Mouse (Mus musculus) C2C12 (cell line): ENCODE data around the gene Gm10642.

Experiments used
- CEBPB ChIP-seq: IDR thresholded peaks from one replicate; pipeline ENCODE4 v1.6.1; 2011; ENCODE audit warnings: low read depth, mild to moderate bottlenecking, control low read depth, moderate library complexity
- CTCF ChIP-seq: IDR thresholded peaks from one replicate; pipeline ENCODE4 v1.5.1; 2011; ENCODE audit not compliant: control insufficient read depth, insufficient read depth, insufficient read length
- FOSL1 ChIP-seq: IDR thresholded peaks from one replicate; pipeline ENCODE4 v1.8.0; 2011; ENCODE audit warnings: mild to moderate bottlenecking, low read length; ENCODE audit not compliant: poor library complexity, insufficient read depth, severe bottlenecking
- MAX ChIP-seq: IDR thresholded peaks from one replicate; pipeline ENCODE4 v1.6.1; 2011; ENCODE audit warnings: mild to moderate bottlenecking, control low read depth
- MYOD1 ChIP-seq: IDR thresholded peaks from one replicate; pipeline ENCODE4 v1.6.1; 2011; ENCODE audit warnings: low read depth; ENCODE audit not compliant: control insufficient read depth, insufficient read length
- MYOG ChIP-seq: IDR thresholded peaks from one replicate; pipeline ENCODE4 v1.6.1; 2011; ENCODE audit not compliant: control insufficient read depth, insufficient read length; ENCODE audit errors: extremely low read depth
- USF1 ChIP-seq: IDR thresholded peaks from one replicate; pipeline ENCODE4 v1.6.1; 2011; ENCODE audit warnings: low read depth, mild to moderate bottlenecking, control low read depth, moderate library complexity

DNA sequence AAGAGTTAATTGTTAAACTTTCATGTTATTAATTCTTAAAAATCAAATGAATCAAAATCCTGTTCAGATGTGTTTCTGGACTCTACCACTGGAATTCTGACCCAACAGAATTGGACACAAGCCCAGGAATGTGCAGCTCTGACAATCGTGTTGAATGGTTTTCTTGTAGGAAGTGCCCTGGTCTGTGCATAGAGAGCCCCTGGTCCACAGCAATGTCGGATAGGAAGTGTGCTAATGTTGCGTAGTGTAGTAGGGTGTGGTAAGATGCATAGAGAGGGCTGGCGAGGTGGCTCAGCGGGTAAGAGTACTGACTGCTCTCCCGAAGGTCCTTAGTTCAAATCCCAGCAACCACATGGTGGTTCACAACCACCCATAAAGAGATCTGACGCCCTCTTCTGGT is 10.8 kb downstream of the Gm10642 start:
- TF ChIP-seq CTCF (no peak), USF1 (no peak), FOSL1 (no peak), MYOG (no peak), CEBPB (no peak), MAX (no peak), MYOD1 (no peak)
